Mouse (Mus musculus): ENCODE measurements around the gene Taar8c.
"Not testable (repeated sequence)": the region's sequence is repeated elsewhere in the genome, so short reads cannot be mapped to it uniquely, and the experiment has no call there.

Gene Taar8c

GRCm38 (mm10) chr10:24101812-24102211 is at the start of gene Taar8c:
TSS of gene Taar8c (minus strand) at chr10:24101912.
- in situ Hi-C loops (cut with MseI, MboI), result not testable (repeated sequence)

GRCm38 (mm10) chr10:24150086-24150485 is 48.4 kb upstream of the Taar8c start:
- in situ Hi-C loops (cut with MseI, MboI), result no loop called here

GRCm38 (mm10) chr10:24149135-24149781 is 47.5 kb upstream of the Taar8c start, which contains the start of gene Stx7:
TSS of gene Stx7 (plus strand) at chr10:24149302.
- in situ Hi-C loops (cut with MseI, MboI), result no loop called here

- in situ Hi-C loops (cut with MseI, MboI), result no loop called here
Measured at GRCm38 (mm10) chr10:24142735-24143134, 41.0 kb upstream of the Taar8c start.

GRCm38 (mm10) chr10:24138623-24139261 is 37.0 kb upstream of the Taar8c start:
- in situ Hi-C loops (cut with MseI, MboI), result no loop called here

GRCm38 (mm10) chr10:24134071-24134645 is 32.4 kb upstream of the Taar8c start:
- in situ Hi-C loops (cut with MseI, MboI), result no loop called here

- in situ Hi-C loops (cut with MseI, MboI), result no loop called here
Measured at GRCm38 (mm10) chr10:24133132-24133531, 31.4 kb upstream of the Taar8c start.

- in situ Hi-C loops (cut with MseI, MboI), result no loop called here
Measured at GRCm38 (mm10) chr10:24132273-24132672, 30.6 kb upstream of the Taar8c start.

- in situ Hi-C loops (cut with MseI, MboI), result no loop called here
Measured at GRCm38 (mm10) chr10:24131451-24132262, 29.9 kb upstream of the Taar8c start.

GRCm38 (mm10) chr10:24111116-24111778 is 9.5 kb upstream of the Taar8c start:
- in situ Hi-C loops (cut with MseI, MboI), result loop anchor here in 1 of 2 experiments (10.0 kb wide), 1 partner anchor 136 kb away; the partner anchor contains the start of gene Taar5

- in situ Hi-C loops (cut with MseI, MboI), result not testable (repeated sequence)
Measured at GRCm38 (mm10) chr10:24109434-24109833, 7.7 kb upstream of the Taar8c start, which contains the start of gene Taar9. TSS of gene Taar9 (minus strand) at chr10:24109534.

- in situ Hi-C loops (cut with MseI, MboI), result no loop called here
Measured at GRCm38 (mm10) chr10:24108236-24108635, 6.5 kb upstream of the Taar8c start.

GRCm38 (mm10) chr10:24107747-24108146 is 6.0 kb upstream of the Taar8c start:
- in situ Hi-C loops (cut with MseI, MboI), result no loop called here

GRCm38 (mm10) chr10:24103299-24103698 is 1.6 kb upstream of the Taar8c start:
- in situ Hi-C loops (cut with MseI, MboI), result not testable (repeated sequence)

GRCm38 (mm10) chr10:24097010-24097409 is 4.7 kb downstream of the Taar8c start:
- in situ Hi-C loops (cut with MseI, MboI), result not testable (repeated sequence)

- in situ Hi-C loops (cut with MseI, MboI), result no loop called here
Measured at GRCm38 (mm10) chr10:24092194-24092593, 9.5 kb downstream of the Taar8c start, which contains the start of gene Taar8b. TSS of gene Taar8b (minus strand) at chr10:24092294.

GRCm38 (mm10) chr10:24087168-24087567 is 14.5 kb downstream of the Taar8c start:
- in situ Hi-C loops (cut with MseI, MboI), result loop anchor here (10.0 kb wide), 1 partner anchor 272 kb away; no protein-coding TSS in a partner anchor

- in situ Hi-C loops (cut with MseI, MboI), result loop anchor here (10.0 kb wide), 1 partner anchor 272 kb away; no protein-coding TSS in a partner anchor
Measured at GRCm38 (mm10) chr10:24086555-24086954, 15.2 kb downstream of the Taar8c start.

GRCm38 (mm10) chr10:24085936-24086335 is 15.8 kb downstream of the Taar8c start:
- in situ Hi-C loops (cut with MseI, MboI), result loop anchor here (10.0 kb wide), 1 partner anchor 271 kb away; no protein-coding TSS in a partner anchor

- in situ Hi-C loops (cut with MseI, MboI), result loop anchor here (10.0 kb wide), 1 partner anchor 265 kb away; no protein-coding TSS in a partner anchor
Measured at GRCm38 (mm10) chr10:24080166-24080565, 21.5 kb downstream of the Taar8c start.

- in situ Hi-C loops (cut with MseI, MboI), result loop anchor here (5.0 kb wide), 2 partner anchors 94 to 99 kb away; no protein-coding TSS in a partner anchor
Measured at GRCm38 (mm10) chr10:24076200-24076599, 25.5 kb downstream of the Taar8c start, which contains the start of gene Taar8a. TSS of gene Taar8a (plus strand) at chr10:24076500.

Data from mouse trophoblast stem cell (cell line).